Mouse (Mus musculus) splenic B cell, adult 2 months (primary cell): ENCODE results near the gene Mmp21.

Source experiments
- DNase-seq: peaks from one replicate; pipeline ENCODE4 v3.0.0-alpha.2; 2011; ENCODE audit warnings: low read depth, low spot score
- H3K27me3 ChIP-seq: 2 replicates; pipeline ENCODE4 v1.6.1; 2012; ENCODE audit warnings: mild to moderate bottlenecking, low read length, moderate library complexity, mixed read lengths; ENCODE audit not compliant: control insufficient read depth, poor library complexity, insufficient read depth, severe bottlenecking
- H3K36me3 ChIP-seq: 2 replicates; pipeline ENCODE4 v1.6.1; 2012; ENCODE audit warnings: mild to moderate bottlenecking, low read length, moderate library complexity, mixed read lengths; ENCODE audit not compliant: control insufficient read depth, poor library complexity, insufficient read depth, severe bottlenecking

The Mmp21 gene

DNA sequence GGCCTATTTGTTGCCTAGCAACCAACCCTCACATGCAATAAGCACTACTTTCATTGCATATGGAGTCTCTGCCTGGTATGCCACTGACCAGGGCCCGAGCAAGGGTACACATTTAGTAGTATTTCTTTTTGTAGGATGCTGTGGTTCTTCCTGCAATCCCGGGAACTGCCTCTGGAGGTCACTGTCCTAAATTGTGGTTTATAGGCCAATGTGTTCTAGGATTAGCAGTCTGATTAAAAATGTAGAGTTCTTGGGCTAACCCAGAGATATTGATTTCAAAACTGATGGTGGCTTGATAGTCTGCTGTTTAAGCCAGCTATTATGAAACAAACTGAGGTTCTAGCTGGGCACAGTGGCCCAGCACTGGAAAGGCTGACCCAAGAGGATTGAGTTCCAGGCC, 47.4 kb downstream of the Mmp21 start:
- no peaks in the 10 kb centered on the region for H3K27me3 ChIP-seq
- H3K36me3 ChIP-seq, result no peaks in the 10 kb centered on the region
- peak; percentile 69 for DNase-seq

DNA sequence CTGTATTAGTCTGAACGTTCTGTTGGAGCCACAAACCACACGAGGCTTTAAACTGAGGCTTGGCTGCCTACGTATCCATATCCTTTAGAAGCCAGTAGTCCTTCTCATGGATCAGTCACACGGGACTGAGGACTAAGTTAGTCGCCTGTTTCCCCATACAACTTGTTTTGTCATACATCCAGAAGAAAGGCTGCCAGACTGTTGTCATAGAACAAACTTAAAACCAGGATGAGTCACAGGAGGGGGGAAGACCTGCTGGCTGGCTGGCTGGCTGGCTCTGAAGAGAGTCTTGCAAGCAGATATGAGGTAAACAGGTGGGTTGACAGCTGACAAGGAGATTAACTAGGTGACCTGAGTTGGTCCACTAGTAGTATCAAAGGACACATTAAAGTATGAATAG, 49.0 kb downstream of the Mmp21 start:
- H3K36me3 ChIP-seq, result no peaks in the 10 kb centered on the region
- DNase-seq, result no peak

DNA sequence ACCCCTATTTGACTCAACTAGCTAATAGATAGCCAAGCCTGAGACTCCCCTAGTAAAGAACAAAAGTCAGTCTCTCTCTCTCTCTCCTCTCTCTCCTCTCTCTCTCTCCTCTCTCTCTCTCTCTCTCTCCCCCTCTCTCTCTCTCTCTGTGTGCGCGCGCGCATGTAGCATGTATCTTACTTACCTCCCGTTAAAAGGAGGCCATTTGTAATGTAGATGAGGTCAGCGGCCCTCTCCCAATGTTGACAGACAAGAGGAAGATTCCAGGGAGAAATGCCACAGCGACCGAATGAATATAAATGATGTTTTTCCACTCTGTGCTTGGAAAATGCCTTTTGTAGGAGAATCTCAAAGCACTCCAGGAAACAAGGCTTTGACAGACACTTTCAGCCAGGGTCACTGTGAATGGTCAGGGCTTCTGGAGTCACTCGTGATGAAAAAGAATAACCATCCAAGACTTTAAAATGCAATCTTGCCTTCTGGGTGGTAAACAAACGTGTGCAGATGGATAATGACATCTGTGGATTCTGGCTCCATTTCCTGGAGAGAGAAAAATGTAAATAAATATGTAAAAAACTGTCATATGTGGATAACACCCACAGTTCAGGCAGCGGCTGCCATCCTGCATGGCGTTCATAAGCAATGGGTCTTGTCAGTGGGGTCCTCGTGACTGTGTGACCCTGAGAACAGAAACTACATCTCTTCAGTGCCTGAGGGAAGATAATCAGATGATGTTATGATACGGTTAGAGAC, 52.5 kb downstream of the Mmp21 start:
- Histone ChIP-seq H3K27me3 (no peaks in the 10 kb centered on the region), H3K36me3 (no peaks in the 10 kb centered on the region)
- DNase-seq, result no peak

More for the DNA sequence above, 49.0 kb downstream of the Mmp21 start:
- no peaks in the 10 kb centered on the region for H3K27me3 ChIP-seq
